Mouse (Mus musculus) midbrain, embryonic 14.5 days (tissue): ENCODE data around the gene Pecr. TPM values are rescaled to one million over a fixed set of nuclear protein-coding genes. Genes with fewer than 3 reads are reported as not detected.

Source experiments
- ATAC-seq: fragments of 200-750 bp; cut with Nextera tagmentation; 2 replicates; pipeline ENCODE4 v1.8.0; 2017; ENCODE audit warnings: moderate number of reproducible peaks, moderate library complexity; ENCODE audit not compliant: low FRiP score, low TSS enrichment
- DNase-seq: peaks from one replicate; pipeline ENCODE4 v3.0.0-alpha.2; 2015
- H3K27ac ChIP-seq: fragments of 300-500 bp; sonication (generic); replicated peaks from 2 replicates; pipeline ENCODE4 v1.5.1; 2014; ENCODE audit warnings: mild to moderate bottlenecking, low read depth, low read length, moderate library complexity
- H3K27me3 ChIP-seq: fragments of 300-500 bp; sonication (generic); 2 replicates; pipeline ENCODE4 v1.6.1; 2014; ENCODE audit warnings: low read length, control low read depth, mixed read lengths; ENCODE audit not compliant: control insufficient read depth, insufficient read depth
- H3K36me3 ChIP-seq: fragments of 300-500 bp; sonication (generic); 2 replicates; pipeline ENCODE4 v1.6.1; 2014; ENCODE audit warnings: low read length, control low read depth; ENCODE audit not compliant: control insufficient read depth, insufficient read depth
- H3K4me1 ChIP-seq: fragments of 300-500 bp; sonication (generic); 2 replicates; pipeline ENCODE4 v1.6.1; 2014; ENCODE audit warnings: mild to moderate bottlenecking, antibody characterized with exemption, low read length, control low read depth; ENCODE audit not compliant: control insufficient read depth, insufficient read depth
- H3K4me2 ChIP-seq: fragments of 300-500 bp; sonication (generic); 2 replicates; pipeline ENCODE4 v1.6.1; 2014; ENCODE audit warnings: mild to moderate bottlenecking, low read length, moderate library complexity
- H3K4me3 ChIP-seq: fragments of 300-500 bp; sonication (generic); replicated peaks from 2 replicates; pipeline ENCODE4 v1.5.1; 2014; ENCODE audit warnings: low read depth, low read length
- H3K9ac ChIP-seq: fragments of 300-500 bp; sonication (generic); replicated peaks from 2 replicates; pipeline ENCODE4 v1.6.1; 2014; ENCODE audit warnings: mild to moderate bottlenecking, low read length, moderate library complexity
- H3K9me3 ChIP-seq: fragments of 300-500 bp; sonication (generic); 2 replicates; pipeline ENCODE4 v1.6.1; 2016; ENCODE audit warnings: low read length, control low read depth, mixed read lengths; ENCODE audit not compliant: control insufficient read depth
- WGBS: fragments of 180-500 bp; shearing (Covaris S2); extraction: QIAGEN DNeasy Blood & Tissue Kit; methylation state at CpG from one replicate; pipeline ENCODE4 v1.1.7; 2014; 5-methylcytosine and 5-hydroxymethylcytosine counted together
- polyA plus RNA-seq: library from polyadenylated mRNA; unstranded; fragments of >200 nt; fragmentation: Nextera tagmentation; extraction: Ambion mirVana; gene quantifications from 2 replicates; pipeline ENCODE4 v1.2.1, GENCODE M21; 2014

Gene Pecr
- polyA plus RNA-seq, 1 experiment from 2014 or later: 7.7 TPM

GRCm38 (mm10) chr1:72312701-72313398 is 28.7 kb upstream of the Pecr start:
- WGBS: 90% methylated on average over 9 of the region's 9 CpGs
- Histone ChIP-seq H3K9me3 (no peaks in the 10 kb centered on the region), H3K36me3 (peaks cover 14% of the 10 kb centered on the region; the same call in 1 of the 2 replicates)

GRCm38 (mm10) chr1:72309744-72310424 is 25.8 kb upstream of the Pecr start:
- H3K27ac ChIP-seq: no peak overlapping the region
- H3K9me3 ChIP-seq: no peaks in the 10 kb centered on the region
- no peak overlapping the region for H3K4me3 ChIP-seq
- H3K9ac ChIP-seq: no peak overlapping the region
- H3K4me1 ChIP-seq: peaks cover 3% of the 10 kb centered on the region
- 60% methylated on average over 6 of the region's 6 CpGs for WGBS
- ATAC-seq: no peak
- DNase-seq: no peak
- H3K27me3 ChIP-seq: no peaks in the 10 kb centered on the region
- H3K36me3 ChIP-seq: peaks cover 9% of the 10 kb centered on the region; the same call in 1 of the 2 replicates
- no peak overlapping the region for H3K4me2 ChIP-seq

More at GRCm38 (mm10) chr1:72312701-72313398, 28.7 kb upstream of the Pecr start:
- Histone ChIP-seq H3K27me3 (no peaks in the 10 kb centered on the region), H3K9ac (no peak overlapping the region), H3K4me3 (no peak overlapping the region), H3K4me2 (no peak overlapping the region), H3K27ac (no peak overlapping the region), H3K4me1 (no peaks in the 10 kb centered on the region; the same call in 1 of the 2 replicates)
- no peak for ATAC-seq
- DNase-seq: no peak

GRCm38 (mm10) chr1:72308919-72309318 is 24.8 kb upstream of the Pecr start:
- Histone ChIP-seq H3K4me3 (no peak overlapping the region), H3K4me1 (peaks cover 3% of the 10 kb centered on the region), H3K4me2 (no peak overlapping the region), H3K9ac (no peak overlapping the region), H3K36me3 (peaks cover 9% of the 10 kb centered on the region; the same call in 1 of the 2 replicates), H3K27ac (no peak overlapping the region), H3K9me3 (no peaks in the 10 kb centered on the region), H3K27me3 (no peaks in the 10 kb centered on the region)
- WGBS: 70% methylated on average over 4 of the region's 4 CpGs
- DNase-seq (no peak), ATAC-seq (no peak)

- H3K4me2 ChIP-seq: peak within 1 kb of the TSS; percentile 72
- H3K9ac ChIP-seq: peak within 1 kb of the TSS; percentile 71
- H3K4me3 ChIP-seq: peak within 1 kb of the TSS; percentile 59
- DNase-seq (peak; percentile 99), ATAC-seq (peak; percentile 98)
- H3K4me1 ChIP-seq: peaks cover 3% of the 10 kb centered on the region
- H3K27me3 ChIP-seq: no peaks in the 10 kb centered on the region
- no peaks in the 10 kb centered on the region for H3K9me3 ChIP-seq
- H3K27ac ChIP-seq: peak within 1 kb of the TSS; percentile 92
- WGBS: under 1% methylated on average over 21 of the region's 21 CpGs
- peaks cover 8% of the 10 kb centered on the region; the same call in 1 of the 2 replicates for H3K36me3 ChIP-seq
Observed at GRCm38 (mm10) chr1:72307317-72307798, 23.2 kb upstream of the Pecr start, which contains the start of gene Xrcc5. Xrcc5 (plus strand) TSS chr1:72307421.

GRCm38 (mm10) chr1:72306679-72307181 is 22.6 kb upstream of the Pecr start:
- Histone ChIP-seq H3K27ac (peak overlapping the region; percentile 92), H3K4me1 (peaks cover 3% of the 10 kb centered on the region), H3K36me3 (peaks cover 4% of the 10 kb centered on the region; the same call in 1 of the 2 replicates), H3K9me3 (no peaks in the 10 kb centered on the region), H3K9ac (peak overlapping the region; percentile 71), H3K4me3 (peak overlapping the region; percentile 59), H3K4me2 (peak overlapping the region; percentile 72), H3K27me3 (no peaks in the 10 kb centered on the region)
- DNase-seq (no peak), ATAC-seq (peak; percentile 87)
- 3% methylated on average over 11 of the region's 11 CpGs for WGBS

- Histone ChIP-seq H3K27ac (no peak overlapping the region), H3K36me3 (no peaks in the 10 kb centered on the region), H3K4me1 (peaks cover 3% of the 10 kb centered on the region), H3K4me3 (no peak overlapping the region), H3K9ac (no peak overlapping the region), H3K4me2 (peak overlapping the region; percentile 72), H3K27me3 (no peaks in the 10 kb centered on the region), H3K9me3 (no peaks in the 10 kb centered on the region)
- ATAC-seq (no peak), DNase-seq (peak; percentile 47)
- WGBS: 61% methylated on average over 3 of the region's 3 CpGs
Observed at GRCm38 (mm10) chr1:72306241-72306640, 22.1 kb upstream of the Pecr start.

- H3K9ac ChIP-seq: no peak overlapping the region
- 95% methylated on average over 1 of the region's 1 CpGs for WGBS
- no peak overlapping the region for H3K4me3 ChIP-seq
- H3K36me3 ChIP-seq: peaks cover 31% of the 10 kb centered on the region
- ATAC-seq (no peak), DNase-seq (peak; percentile 28)
- no peaks in the 10 kb centered on the region for H3K27me3 ChIP-seq
- H3K27ac ChIP-seq: no peak overlapping the region
- H3K4me2 ChIP-seq: no peak overlapping the region
- H3K4me1 ChIP-seq: peaks cover 3% of the 10 kb centered on the region; the same call in 1 of the 2 replicates
- no peaks in the 10 kb centered on the region for H3K9me3 ChIP-seq
Observed at GRCm38 (mm10) chr1:72301845-72302244, 17.7 kb upstream of the Pecr start.

- no peak for ATAC-seq
- WGBS: 92% methylated on average over 8 of the region's 8 CpGs
Observed at GRCm38 (mm10) chr1:72295746-72296145, 11.6 kb upstream of the Pecr start.

More at GRCm38 (mm10) chr1:72295746-72296145, 11.6 kb upstream of the Pecr start:
- Histone ChIP-seq H3K27ac (no peak overlapping the region), H3K4me2 (no peak overlapping the region), H3K9me3 (no peaks in the 10 kb centered on the region), H3K27me3 (no peaks in the 10 kb centered on the region), H3K4me3 (no peak overlapping the region), H3K36me3 (peaks cover 35% of the 10 kb centered on the region), H3K4me1 (no peaks in the 10 kb centered on the region), H3K9ac (no peak overlapping the region)
- DNase-seq: no peak
